Comparison of ENCODE assay signal across 30 mouse cellular contexts in the genomic region with DNA sequence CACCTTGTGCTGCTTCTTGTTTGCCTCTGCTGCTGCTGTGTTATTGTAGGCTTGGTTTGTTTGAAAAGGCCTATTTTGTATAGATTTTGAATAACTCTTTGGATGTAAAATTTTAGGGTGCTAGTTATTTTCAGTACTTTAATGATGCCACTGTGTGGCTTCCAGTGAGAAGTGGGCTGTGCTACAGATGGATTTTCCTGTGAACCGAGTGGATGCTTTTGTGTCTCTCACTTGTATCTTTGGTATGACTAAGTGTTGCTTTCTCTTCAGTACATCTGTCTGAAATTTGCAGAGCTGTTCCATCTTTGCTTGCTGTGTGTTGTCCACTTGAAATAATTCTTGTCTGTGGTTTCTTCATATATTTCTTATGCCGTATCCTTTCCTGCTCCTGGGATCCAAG.
DNase-seq lines count a peak whose midpoint lies in the region; ATAC-seq lines count a peak whose summit lies in the region.
"Had no signal": no experiment of that assay in that cellular context is flagged by ENCODE, and none has a peak within 500 bp of the region (broad histone marks: within the 10 kb centered on the region; RNA-seq: fewer than 3 reads in every experiment).

No protein-coding gene starts in this region.

- H3K4me2 ChIP-seq in hindbrain, embryonic 13.5 days, result no peak overlapping the region
- H3K4me2 ChIP-seq: heart, embryonic 11.5 days; hindbrain, embryonic 12.5 days; stomach, embryonic 15.5 days had no signal

- no peaks in the 10 kb centered on the region for H3K4me1 ChIP-seq in hindbrain, embryonic 13.5 days (replicated peaks)
- H3K4me1 ChIP-seq: hindbrain, embryonic 12.5 days; stomach, embryonic 15.5 days had no signal

- no peaks in the 10 kb centered on the region for H3K9me3 ChIP-seq in hindbrain, embryonic 13.5 days
- H3K9me3 ChIP-seq: hindbrain, embryonic 12.5 days; stomach, embryonic 15.5 days had no signal

- H3K27ac ChIP-seq in hindbrain, embryonic 13.5 days, result no peak overlapping the region
- H3K27ac ChIP-seq: hindbrain, embryonic 12.5 days; layer of hippocampus, adult 2 months; liver, embryonic 14.5 days; stomach, embryonic 15.5 days had no signal

- DNase-seq in layer of hippocampus, adult 8-10 months (ENCODE audit: low spot score in 2 of 2), result peak; percentile 7 to 13
- DNase-seq in layer of hippocampus, postnatal 10 days (ENCODE audit: low spot score in 2 of 2), result no peak
- peak; percentile 39 for DNase-seq in right cerebral cortex, postnatal 25 days
- no peak for DNase-seq in right cerebral cortex, postnatal 10 days (ENCODE audit: low spot score in 2 of 2)
- peak; percentile 14 to 52 for DNase-seq in left cerebral cortex, adult 9 months (ENCODE audit: low spot score in 2 of 2)
- peak; percentile 76 for DNase-seq in telencephalon, adult 2 months (ENCODE audit: low read depth, low spot score)
- DNase-seq: adrenal gland, adult 2 months; B cell, adult 2 months; cerebellum, adult 11 months; cerebellum, adult 9-10 months; cerebellum, postnatal 36 days; gastrocnemius, postnatal 36 days; heart, adult 18-20 months; heart, postnatal 36 days; kidney, adult 11 months; kidney, postnatal 14 days; liver; lung, adult 2 months; lung, postnatal 10 days; midbrain, embryonic 14.5 days; thymus, postnatal 14 days had no signal

- H3K9ac ChIP-seq in hindbrain, embryonic 13.5 days, result no peak overlapping the region
- H3K9ac ChIP-seq: hindbrain, embryonic 12.5 days; liver, embryonic 14.5 days; stomach, embryonic 15.5 days had no signal

- H3K4me3 ChIP-seq in hindbrain, embryonic 13.5 days, result no peak overlapping the region
- H3K4me3 ChIP-seq: hindbrain, embryonic 12.5 days; layer of hippocampus, adult 2 months; stomach, embryonic 15.5 days had no signal

- 96% methylated on average over 2 of the region's 2 CpGs for WGBS in hindbrain, embryonic 13.5 days

- no peaks in the 10 kb centered on the region for H3K27me3 ChIP-seq in hindbrain, embryonic 13.5 days
- H3K27me3 ChIP-seq: hindbrain, embryonic 12.5 days; stomach, embryonic 15.5 days had no signal

- H3K36me3 ChIP-seq in hindbrain, embryonic 13.5 days, result no peaks in the 10 kb centered on the region
- H3K36me3 ChIP-seq: hindbrain, embryonic 12.5 days; stomach, embryonic 15.5 days had no signal

- no peak for ATAC-seq in hindbrain, embryonic 13.5 days (ENCODE audit: low FRiP score)
- no peak for ATAC-seq in inflammation-experienced regulatory T-cells, adult 6 months
- ATAC-seq: activated CD4-positive, CD25-positive, alpha-beta regulatory T cell, adult 4 months; forebrain, embryonic 14.5 days had no signal

Comparison
In these comparisons a context has a peak if more than half of its experiments do, and no peak if none do; other contexts are left out.
1. DNase-seq: peak in layer of hippocampus, adult 8-10 months (2 of 2), right cerebral cortex, postnatal 25 days (single experiment), left cerebral cortex, adult 9 months (2 of 2) and telencephalon, adult 2 months (single experiment); none in layer of hippocampus, postnatal 10 days (0 of 2) and right cerebral cortex, postnatal 10 days (0 of 2).